Mouse (Mus musculus) CH12.LX (cell line): ENCODE results near the gene Sf3b1. TPM values are rescaled to one million over a fixed set of nuclear protein-coding genes. Genes with fewer than 3 reads are reported as not detected.

Experiments used
- DNase-seq: peaks from one replicate; pipeline ENCODE4 v3.0.0-alpha.2; 2013; ENCODE audit errors: extremely low read depth
- H3K27ac ChIP-seq: 2 replicates; pipeline ENCODE4 v1.5.1; 2012; ENCODE audit warnings: low read depth, mild to moderate bottlenecking, control low read depth, moderate library complexity; ENCODE audit not compliant: insufficient read depth
- H3K27me3 ChIP-seq: replicated peaks from 2 replicates; pipeline ENCODE3; 2012; ENCODE audit warnings: inconsistent platforms
- H3K36me3 ChIP-seq, 2 experiments: replicated peaks in 1 of 2; 2 replicates each; pipeline versions ENCODE3 to v1.6.1; 2012; ENCODE audit warnings: inconsistent platforms in 1 of 2, low read length in 1 of 2, mild to moderate bottlenecking in 1 of 2, mixed read lengths in 1 of 2, moderate library complexity in 1 of 2; ENCODE audit not compliant: control insufficient read depth in 1 of 2, insufficient read depth in 1 of 2
- H3K4me1 ChIP-seq, 2 experiments: 2 replicates each; pipeline ENCODE4 v1.6.1; 2012; ENCODE audit warnings: inconsistent platforms in 1 of 2, moderate library complexity in 1 of 2; ENCODE audit not compliant: insufficient read depth in 2 of 2, control insufficient read depth in 1 of 2
- H3K4me2 ChIP-seq: 2 replicates; pipeline ENCODE4 v1.6.1; 2012; ENCODE audit warnings: low read depth, mild to moderate bottlenecking, control low read depth; ENCODE audit not compliant: poor library complexity, insufficient read depth, severe bottlenecking
- H3K4me3 ChIP-seq, 3 experiments: fragments of 150-350 bp in 1 of 3; sonication (generic) in 1 of 3; replicated peaks in 1 of 3; 2 replicates each; pipeline versions ENCODE3 to v1.5.1; 2011 to 2012; ENCODE audit warnings: low read depth in 2 of 3, low read length in 2 of 3, mild to moderate bottlenecking in 2 of 3, moderate library complexity in 2 of 3, control low read depth in 1 of 3, improper control_type of control experiment in 1 of 3, inconsistent platforms in 1 of 3, mixed read lengths in 1 of 3; ENCODE audit not compliant: poor library complexity in 1 of 3
- H3K79me2 ChIP-seq: replicated peaks from 2 replicates; pipeline ENCODE4 v1.6.1; 2012; ENCODE audit warnings: mild to moderate bottlenecking, moderate library complexity; ENCODE audit not compliant: control insufficient read depth, poor library complexity, insufficient read depth, severe bottlenecking; ENCODE audit errors: extremely low read depth
- H3K9ac ChIP-seq: 2 replicates; pipeline ENCODE4 v1.6.1; 2012; ENCODE audit warnings: low read depth, mild to moderate bottlenecking, control low read depth, moderate library complexity; ENCODE audit not compliant: insufficient read depth
- H3K9me3 ChIP-seq: replicated peaks from 2 replicates; pipeline ENCODE3; 2012; ENCODE audit warnings: low read length, inconsistent platforms, mixed read lengths
- CHD2 ChIP-seq: IDR thresholded peaks from 2 replicates; pipeline ENCODE4 v1.6.1; 2011; ENCODE audit warnings: low read length, improper control_type of control experiment
- CTCF ChIP-seq, 2 experiments: IDR thresholded peaks in 1 of 2; conservative IDR thresholded peaks in 1 of 2; 2 replicates each; pipeline ENCODE4 v1.5.1; 2011 to 2012; ENCODE audit warnings: low read depth in 2 of 2, low read length in 2 of 2, improper control_type of control experiment in 1 of 2, inconsistent platforms in 1 of 2, mild to moderate bottlenecking in 1 of 2, moderate library complexity in 1 of 2
- E2F4 ChIP-seq: IDR thresholded peaks from 2 replicates; pipeline ENCODE4 v1.6.1; 2011; ENCODE audit warnings: low read depth, low read length, improper control_type of control experiment; ENCODE audit not compliant: insufficient replicate concordance
- ETS1 ChIP-seq: conservative IDR thresholded peaks from 2 replicates; pipeline ENCODE4 v1.6.1; 2012; ENCODE audit warnings: low read depth, mild to moderate bottlenecking, inconsistent platforms, low read length, improper control_type of control experiment, moderate library complexity
- HCFC1 ChIP-seq: IDR thresholded peaks from 2 replicates; pipeline ENCODE4 v1.6.1; 2012; ENCODE audit warnings: low read depth, mild to moderate bottlenecking, inconsistent platforms, low read length, improper control_type of control experiment
- IRF4 ChIP-seq: IDR thresholded peaks from 2 replicates; pipeline ENCODE4 v1.6.1; 2014; ENCODE audit warnings: low read depth, mild to moderate bottlenecking, inconsistent platforms, low read length, improper control_type of control experiment
- JUND ChIP-seq: conservative IDR thresholded peaks from 2 replicates; pipeline ENCODE4 v1.6.1; 2011; ENCODE audit warnings: low read depth, low read length, improper control_type of control experiment
- MAFK ChIP-seq: IDR thresholded peaks from 2 replicates; pipeline ENCODE4 v1.6.1; 2011; ENCODE audit warnings: low read length, improper control_type of control experiment; ENCODE audit not compliant: insufficient replicate concordance
- MAX ChIP-seq: IDR thresholded peaks from 2 replicates; pipeline ENCODE4 v1.6.1; 2011; ENCODE audit warnings: low read length, improper control_type of control experiment
- MAZ ChIP-seq: IDR thresholded peaks from 2 replicates; pipeline ENCODE4 v1.6.1; 2012; ENCODE audit warnings: low read depth, mild to moderate bottlenecking, inconsistent platforms, low read length, improper control_type of control experiment, moderate library complexity
- MXI1 ChIP-seq: IDR thresholded peaks from 2 replicates; pipeline ENCODE4 v1.6.1; 2011; ENCODE audit warnings: mild to moderate bottlenecking, low read depth, low read length, improper control_type of control experiment
- NRF1 ChIP-seq: IDR thresholded peaks from 2 replicates; pipeline ENCODE4 v1.6.1; 2014; ENCODE audit warnings: low read depth, mild to moderate bottlenecking, inconsistent platforms, low read length, improper control_type of control experiment, moderate library complexity
- POLR2A ChIP-seq: IDR thresholded peaks from 2 replicates; pipeline ENCODE4 v1.6.1; 2011; ENCODE audit warnings: low read depth, mild to moderate bottlenecking, improper control_type of control experiment, low read length
- POLR2AphosphoS2 ChIP-seq: IDR thresholded peaks from 2 replicates; pipeline ENCODE4 v1.6.1; 2011; ENCODE audit warnings: low read depth, low read length, improper control_type of control experiment
- RAD21 ChIP-seq: IDR thresholded peaks from 2 replicates; pipeline ENCODE4 v1.6.1; 2011; ENCODE audit warnings: low read depth, mild to moderate bottlenecking, low read length, improper control_type of control experiment, moderate library complexity
- RCOR1 ChIP-seq: conservative IDR thresholded peaks from 2 replicates; pipeline ENCODE4 v1.6.1; 2012; ENCODE audit warnings: low read depth, mild to moderate bottlenecking, inconsistent platforms, low read length, improper control_type of control experiment
- SMC3 ChIP-seq: IDR thresholded peaks from 2 replicates; pipeline ENCODE4 v1.6.1; 2011; ENCODE audit warnings: low read depth, low read length, improper control_type of control experiment
- UBTF ChIP-seq: IDR thresholded peaks from 2 replicates; pipeline ENCODE4 v1.6.1; 2012; ENCODE audit warnings: low read depth, mild to moderate bottlenecking, inconsistent platforms, low read length, improper control_type of control experiment, moderate library complexity
- ZC3H11A ChIP-seq: IDR thresholded peaks from 2 replicates; pipeline ENCODE4 v1.6.1; 2012; ENCODE audit warnings: low read depth, mild to moderate bottlenecking, inconsistent platforms, low read length, improper control_type of control experiment
- ZKSCAN1 ChIP-seq: IDR thresholded peaks from 2 replicates; pipeline ENCODE4 v1.6.1; 2012; ENCODE audit warnings: low read depth, inconsistent platforms, low read length, improper control_type of control experiment, borderline replicate concordance
- ZNF384 ChIP-seq: IDR thresholded peaks from 2 replicates; pipeline ENCODE4 v1.6.1; 2012; ENCODE audit warnings: low read depth, low read length, improper control_type of control experiment, inconsistent platforms
- dilution Hi-C: fragments of 300-500 bp; cut with MboI; formaldehyde crosslinking; loops from 2 replicates; pipeline ENCODE4 v1.14.3; 2020; ENCODE audit warnings: low sequenced_read_pairs; ENCODE audit not compliant: extremely low pct_unique_long_range_greater_than_20kb, extremely low pct_ligation_motif_present
- in situ Hi-C: fragments of 300-500 bp; cut with MboI; formaldehyde crosslinking; loops from 3 replicates; pipeline ENCODE4 v1.14.3; 2019; ENCODE audit warnings: low sequenced_read_pairs, low pct_ligation_motif_present, low pct_unique_long_range_greater_than_20kb, mixed read lengths
- polyA plus RNA-seq: library from polyadenylated mRNA; unstranded; fragments of >175 nt; gene quantifications from 2 replicates; pipeline ENCODE4 v1.2.1, GENCODE M21; 2012; ENCODE audit warnings: low read depth; ENCODE audit not compliant: insufficient read length
- total RNA-seq, 2 experiments: library from RNA; depleted of rRNA; stranded (reverse); fragments of 300-350 nt in 1 of 2; fragments of >200 nt in 1 of 2; gene quantifications; 2 replicates each; pipeline ENCODE4 v1.2.3; 2012 to 2014

The Sf3b1 gene
- total and polyA plus RNA-seq, 3 experiments: 109 to 186 (median 133) TPM

DNA sequence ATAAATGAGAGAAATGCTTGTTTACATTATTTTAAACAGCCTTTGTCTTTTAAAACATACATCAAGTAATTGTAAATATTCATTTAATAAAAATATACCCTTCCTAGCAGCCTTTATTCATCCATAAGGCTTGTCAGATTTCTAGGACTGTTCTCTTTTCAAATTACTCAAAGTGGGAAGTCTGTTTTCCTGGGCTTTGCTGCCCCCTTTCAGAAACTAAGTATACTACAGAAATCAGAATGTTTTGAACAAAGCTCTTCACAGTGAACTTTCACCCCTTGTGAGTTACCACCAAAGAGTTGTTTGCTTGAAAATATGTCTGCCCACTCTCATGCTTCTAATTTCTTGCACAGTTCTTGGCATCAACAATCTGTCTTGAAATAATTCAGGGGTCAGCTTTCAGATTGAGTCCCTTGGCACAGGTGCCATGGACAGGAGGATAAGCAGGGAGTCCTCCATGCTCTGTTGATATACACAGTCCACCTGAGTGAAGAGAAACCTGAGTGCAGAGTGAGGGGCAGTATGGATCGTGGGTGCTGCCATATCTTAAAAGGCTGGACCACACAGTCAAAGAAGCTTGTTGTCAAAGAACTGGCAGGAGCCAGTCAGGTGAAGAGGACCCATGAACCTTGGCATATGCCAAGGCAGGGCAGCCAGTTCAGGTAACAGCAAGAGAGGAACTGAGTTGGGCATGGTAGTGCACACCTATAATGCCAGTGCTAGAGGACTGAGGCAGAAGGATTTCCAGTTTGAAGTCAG is 47.9 kb downstream of the Sf3b1 start:
- TF ChIP-seq POLR2A (no peak), JUND (no peak; the same call in 1 of the 2 replicates), POLR2AphosphoS2 (no peak), ZC3H11A (peak; percentile 33), MAX (no peak), MXI1 (no peak), NRF1 (no peak), ZNF384 (no peak), RCOR1 (no peak), RAD21 (peak; percentile 87), CHD2 (no peak), MAZ (no peak), HCFC1 (no peak), MAFK (no peak), SMC3 (peak; percentile 74), CTCF (conservative IDR thresholded peaks at IDR 0.05 in 1 of 2, IDR thresholded peaks at IDR 0.05 in 1 of 2; ENCODE audit: low read depth in 2 of 2, low read length in 2 of 2) (peak in 1 of 2 experiments; percentile 78; a peak in 2 of 4 replicates), E2F4 (no peak), IRF4 (0 out of 2 replicates have a peak, but pooled peaks have one; percentile 22), ETS1 (no peak), ZKSCAN1 (no peak), UBTF (no peak)
- Histone ChIP-seq H3K4me1 (peaks cover 0 to 24% of the 10 kb centered on the region in 2 experiments; a peak in 2 of 4 replicates), H3K9me3 (no peaks in the 10 kb centered on the region), H3K79me2 (no peaks in the 10 kb centered on the region), H3K27ac (no peak overlapping the region), H3K4me3 (no peak overlapping the region), H3K9ac (no peak overlapping the region), H3K27me3 (no peaks in the 10 kb centered on the region), H3K36me3 (peaks cover 3 to 16% of the 10 kb centered on the region in 2 experiments), H3K4me2 (no peak overlapping the region)
- dilution Hi-C loops: no loop called here
- DNase-seq: peak; percentile 22
- in situ Hi-C loops: no loop called here
